Mouse (Mus musculus) central nervous system, embryonic 18 days (tissue): ENCODE results near the gene Hhipl2. TPM values are rescaled to one million over a fixed set of nuclear protein-coding genes. Genes with fewer than 3 reads are reported as not detected.

Source experiments
- polyA plus RNA-seq: library from polyadenylated mRNA; depleted of rRNA; stranded (reverse); fragments of >200 nt; gene quantifications from 2 replicates; pipeline ENCODE4 v1.2.3, GENCODE M21; 2012; rRNA removed

Gene Hhipl2
- 0.82 and 1.2 TPM in 2 replicates for polyA plus RNA-seq

GRCm38 (mm10) chr1:183417873-183418272 lies at the start of gene Hhipl2:
Hhipl2 (plus strand) TSS chr1:183418215.

GRCm38 (mm10) chr1:183369427-183370014 lies 48.5 kb upstream of the Hhipl2 start, which contains the start of gene Mia3:
Mia3 (minus strand) TSS chr1:183369553.

GRCm38 (mm10) chr1:183388426-183389406 lies 29.3 kb upstream of the Hhipl2 start, which contains the start of gene Taf1a:
Taf1a (plus strand) TSS chr1:183388981.

Other genes with a start within 250 kb of the Hhipl2 start
- 7.8 and 9.6 TPM in 2 replicates for gene Disp1, start 196.7 kb upstream of the Hhipl2 start, polyA plus RNA-seq
- gene Aida, start 121.6 kb upstream of the Hhipl2 start, polyA plus RNA-seq: 109 TPM in 2 replicates
- gene Brox, start 120.9 kb upstream of the Hhipl2 start, polyA plus RNA-seq: 90.8 and 92.1 TPM in 2 replicates
- 102 and 109 TPM in 2 replicates for gene Mia3, start 48.7 kb upstream of the Hhipl2 start, polyA plus RNA-seq
- gene Taf1a, start 29.2 kb upstream of the Hhipl2 start, polyA plus RNA-seq: 26.4 and 27.8 TPM in 2 replicates